Mouse (Mus musculus): Measurements from ENCODE around the gene Mmp7. TPM values are rescaled to one million over a fixed set of nuclear protein-coding genes. Genes with fewer than 3 reads are reported as not detected.

Mmp7 gene
- polyA plus RNA-seq, 1 experiment, result not detected

- H3K36me3 ChIP-seq (ENCODE audit: control insufficient read depth, insufficient read depth), result no peaks in the 10 kb centered on the region
- H3ac ChIP-seq (ENCODE audit: control insufficient read depth, insufficient read length, low read depth), result no peak overlapping the region
- H3K79me2 ChIP-seq (ENCODE audit: control insufficient read depth, insufficient read depth), result no peaks in the 10 kb centered on the region
- H3K4me3 ChIP-seq (ENCODE audit: insufficient read depth, poor library complexity, severe bottlenecking), result no peak overlapping the region
- H3K79me3 ChIP-seq (ENCODE audit: low read depth), result no peaks in the 10 kb centered on the region
- no peaks in the 10 kb centered on the region for H3K27me3 ChIP-seq (ENCODE audit: control insufficient read depth, insufficient read depth, insufficient read length)
- TF ChIP-seq MYOG (IDR thresholded peaks at IDR 0.05; ENCODE audit: control insufficient read depth, extremely low read depth, insufficient read length) (no peak), CEBPB (IDR thresholded peaks at IDR 0.05; ENCODE audit: low read depth) (no peak), FOSL1 (IDR thresholded peaks at IDR 0.05; ENCODE audit: insufficient read depth, low read length, poor library complexity, severe bottlenecking) (no peak), MYOD1 (IDR thresholded peaks at IDR 0.05; ENCODE audit: control insufficient read depth, insufficient read length, low read depth) (no peak), MAX (IDR thresholded peaks at IDR 0.05) (no peak), USF1 (IDR thresholded peaks at IDR 0.05; ENCODE audit: low read depth) (no peak), CTCF (IDR thresholded peaks at IDR 0.05; ENCODE audit: control insufficient read depth, insufficient read depth, insufficient read length) (no peak)
Measured at GRCm38 (mm10) chr9:7711196-7711595, 19.3 kb downstream of the Mmp7 start.

GRCm38 (mm10) chr9:7714062-7714907, 22.4 kb downstream of the Mmp7 start:
- Histone ChIP-seq H3K79me2 (ENCODE audit: control insufficient read depth, insufficient read depth) (no peaks in the 10 kb centered on the region), H3K79me3 (ENCODE audit: low read depth) (no peaks in the 10 kb centered on the region), H3K36me3 (ENCODE audit: control insufficient read depth, insufficient read depth) (no peaks in the 10 kb centered on the region), H3ac (ENCODE audit: control insufficient read depth, insufficient read length, low read depth) (no peak overlapping the region), H3K4me3 (ENCODE audit: insufficient read depth, poor library complexity, severe bottlenecking) (no peak overlapping the region), H3K27me3 (ENCODE audit: control insufficient read depth, insufficient read depth, insufficient read length) (no peaks in the 10 kb centered on the region)
- no peak for TF ChIP-seq MYOG (IDR thresholded peaks at IDR 0.05; ENCODE audit: control insufficient read depth, extremely low read depth, insufficient read length)
- TF ChIP-seq USF1 (IDR thresholded peaks at IDR 0.05; ENCODE audit: low read depth), result no peak

- H3K27me3 ChIP-seq (ENCODE audit: control insufficient read depth, insufficient read depth, insufficient read length), result no peaks in the 10 kb centered on the region
- no peaks in the 10 kb centered on the region for H3K79me2 ChIP-seq (ENCODE audit: control insufficient read depth, insufficient read depth)
- H3ac ChIP-seq (ENCODE audit: control insufficient read depth, insufficient read length, low read depth), result no peak overlapping the region
- H3K36me3 ChIP-seq (ENCODE audit: control insufficient read depth, insufficient read depth), result no peaks in the 10 kb centered on the region
- no peaks in the 10 kb centered on the region for H3K79me3 ChIP-seq (ENCODE audit: low read depth)
- TF ChIP-seq CEBPB (IDR thresholded peaks at IDR 0.05; ENCODE audit: low read depth), result no peak
- no peak for TF ChIP-seq USF1 (IDR thresholded peaks at IDR 0.05; ENCODE audit: low read depth)
- TF ChIP-seq MAX (IDR thresholded peaks at IDR 0.05), result no peak
- no peak for TF ChIP-seq MYOD1 (IDR thresholded peaks at IDR 0.05; ENCODE audit: control insufficient read depth, insufficient read length, low read depth)
- no peak for TF ChIP-seq MYOG (IDR thresholded peaks at IDR 0.05; ENCODE audit: control insufficient read depth, extremely low read depth, insufficient read length)
- no peak for TF ChIP-seq CTCF (IDR thresholded peaks at IDR 0.05; ENCODE audit: control insufficient read depth, insufficient read depth, insufficient read length)
- TF ChIP-seq FOSL1 (IDR thresholded peaks at IDR 0.05; ENCODE audit: insufficient read depth, low read length, poor library complexity, severe bottlenecking), result no peak
- H3K4me3 ChIP-seq (ENCODE audit: insufficient read depth, poor library complexity, severe bottlenecking), result no peak overlapping the region
Measured at GRCm38 (mm10) chr9:7714908-7715175, 23.0 kb downstream of the Mmp7 start.

- no peak overlapping the region for H3K4me3 ChIP-seq (ENCODE audit: insufficient read depth, poor library complexity, severe bottlenecking)
- H3ac ChIP-seq (ENCODE audit: control insufficient read depth, insufficient read length, low read depth), result no peak overlapping the region
Measured at GRCm38 (mm10) chr9:7721543-7721942, 29.7 kb downstream of the Mmp7 start.

GRCm38 (mm10) chr9:7728997-7729396, 37.1 kb downstream of the Mmp7 start:
- Histone ChIP-seq H3K4me3 (ENCODE audit: insufficient read depth, poor library complexity, severe bottlenecking) (no peak overlapping the region), H3K79me3 (ENCODE audit: low read depth) (no peaks in the 10 kb centered on the region), H3K36me3 (ENCODE audit: control insufficient read depth, insufficient read depth) (no peaks in the 10 kb centered on the region), H3ac (ENCODE audit: control insufficient read depth, insufficient read length, low read depth) (no peak overlapping the region), H3K27me3 (ENCODE audit: control insufficient read depth, insufficient read depth, insufficient read length) (no peaks in the 10 kb centered on the region), H3K79me2 (ENCODE audit: control insufficient read depth, insufficient read depth) (no peaks in the 10 kb centered on the region)
- TF ChIP-seq CEBPB (IDR thresholded peaks at IDR 0.05; ENCODE audit: low read depth), result no peak
- TF ChIP-seq FOSL1 (IDR thresholded peaks at IDR 0.05; ENCODE audit: insufficient read depth, low read length, poor library complexity, severe bottlenecking), result no peak
- TF ChIP-seq MAX (IDR thresholded peaks at IDR 0.05), result no peak

More at GRCm38 (mm10) chr9:7721543-7721942, 29.7 kb downstream of the Mmp7 start:
- Histone ChIP-seq H3K79me2 (ENCODE audit: control insufficient read depth, insufficient read depth) (no peaks in the 10 kb centered on the region), H3K27me3 (ENCODE audit: control insufficient read depth, insufficient read depth, insufficient read length) (no peaks in the 10 kb centered on the region), H3K79me3 (ENCODE audit: low read depth) (no peaks in the 10 kb centered on the region), H3K36me3 (ENCODE audit: control insufficient read depth, insufficient read depth) (no peaks in the 10 kb centered on the region)
- no peak for TF ChIP-seq MYOG (IDR thresholded peaks at IDR 0.05; ENCODE audit: control insufficient read depth, extremely low read depth, insufficient read length)
- no peak for TF ChIP-seq MAX (IDR thresholded peaks at IDR 0.05)
- TF ChIP-seq MYOD1 (IDR thresholded peaks at IDR 0.05; ENCODE audit: control insufficient read depth, insufficient read length, low read depth), result no peak
- no peak for TF ChIP-seq FOSL1 (IDR thresholded peaks at IDR 0.05; ENCODE audit: insufficient read depth, low read length, poor library complexity, severe bottlenecking)

- Histone ChIP-seq H3K79me2 (ENCODE audit: control insufficient read depth, insufficient read depth) (no peaks in the 10 kb centered on the region), H3ac (ENCODE audit: control insufficient read depth, insufficient read length, low read depth) (no peak overlapping the region), H3K36me3 (ENCODE audit: control insufficient read depth, insufficient read depth) (no peaks in the 10 kb centered on the region), H3K79me3 (ENCODE audit: low read depth) (no peaks in the 10 kb centered on the region), H3K27me3 (ENCODE audit: control insufficient read depth, insufficient read depth, insufficient read length) (no peaks in the 10 kb centered on the region), H3K4me3 (ENCODE audit: insufficient read depth, poor library complexity, severe bottlenecking) (no peak overlapping the region)
- no peak for TF ChIP-seq CEBPB (IDR thresholded peaks at IDR 0.05; ENCODE audit: low read depth)
- TF ChIP-seq MYOG (IDR thresholded peaks at IDR 0.05; ENCODE audit: control insufficient read depth, extremely low read depth, insufficient read length), result no peak
- no peak for TF ChIP-seq USF1 (IDR thresholded peaks at IDR 0.05; ENCODE audit: low read depth)
Measured at GRCm38 (mm10) chr9:7742696-7743095, 50.8 kb downstream of the Mmp7 start.
